Mouse (Mus musculus) kidney, postnatal 36 days (tissue): ENCODE results near the gene Nox1.

ENCODE experiments used
- DNase-seq, 2 experiments: peaks; one replicate each; pipeline ENCODE4 v3.0.0; 2021 to 2022; ENCODE audit warnings: mixed read lengths in 2 of 2

Gene Nox1

GRCm38 (mm10) chrX:134116417-134116816, 105.3 kb downstream of the Nox1 start:
- DNase-seq = no peak

- DNase-seq = no peak
Observed at GRCm38 (mm10) chrX:134111767-134112166, 110.0 kb downstream of the Nox1 start.

GRCm38 (mm10) chrX:134102641-134103040, 119.1 kb downstream of the Nox1 start:
- DNase-seq = no peak

GRCm38 (mm10) chrX:134085453-134085852, 136.3 kb downstream of the Nox1 start:
- peak in 1 of 2 experiments; percentile 0 for DNase-seq

GRCm38 (mm10) chrX:134059764-134060163, 162.0 kb downstream of the Nox1 start:
- no peak for DNase-seq

- peak; percentile 95 to 96 for DNase-seq
Observed at GRCm38 (mm10) chrX:134058987-134059712, 162.6 kb downstream of the Nox1 start, which contains the start of gene Cstf2. TSS of gene Cstf2 (plus strand) at chrX:134059187.

- DNase-seq = no peak
Observed at GRCm38 (mm10) chrX:134058040-134058875, 163.5 kb downstream of the Nox1 start.

- DNase-seq = no peak
Observed at GRCm38 (mm10) chrX:134056897-134057296, 164.9 kb downstream of the Nox1 start.

- no peak for DNase-seq
Observed at GRCm38 (mm10) chrX:134048994-134049393, 172.8 kb downstream of the Nox1 start.
